Mouse (Mus musculus) CH12.LX (cell line): ENCODE results near the gene Agbl3.

Experiments
- CHD2 ChIP-seq: IDR thresholded peaks from 2 replicates; pipeline ENCODE4 v1.6.1; 2011; ENCODE audit warnings: low read length, improper control_type of control experiment
- CTCF ChIP-seq, 2 experiments: IDR thresholded peaks in 1 of 2; conservative IDR thresholded peaks in 1 of 2; 2 replicates each; pipeline ENCODE4 v1.5.1; 2011 to 2012; ENCODE audit warnings: low read depth in 2 of 2, low read length in 2 of 2, improper control_type of control experiment in 1 of 2, inconsistent platforms in 1 of 2, mild to moderate bottlenecking in 1 of 2, moderate library complexity in 1 of 2
- ELF1 ChIP-seq: IDR thresholded peaks from 2 replicates; pipeline ENCODE4 v1.6.1; 2014; ENCODE audit warnings: low read depth, mild to moderate bottlenecking, inconsistent platforms, low read length, improper control_type of control experiment
- MAX ChIP-seq: IDR thresholded peaks from 2 replicates; pipeline ENCODE4 v1.6.1; 2011; ENCODE audit warnings: low read length, improper control_type of control experiment
- MAZ ChIP-seq: IDR thresholded peaks from 2 replicates; pipeline ENCODE4 v1.6.1; 2012; ENCODE audit warnings: low read depth, mild to moderate bottlenecking, inconsistent platforms, low read length, improper control_type of control experiment, moderate library complexity
- NRF1 ChIP-seq: IDR thresholded peaks from 2 replicates; pipeline ENCODE4 v1.6.1; 2014; ENCODE audit warnings: low read depth, mild to moderate bottlenecking, inconsistent platforms, low read length, improper control_type of control experiment, moderate library complexity
- POLR2A ChIP-seq: IDR thresholded peaks from 2 replicates; pipeline ENCODE4 v1.6.1; 2011; ENCODE audit warnings: low read depth, mild to moderate bottlenecking, improper control_type of control experiment, low read length
- RCOR1 ChIP-seq: conservative IDR thresholded peaks from 2 replicates; pipeline ENCODE4 v1.6.1; 2012; ENCODE audit warnings: low read depth, mild to moderate bottlenecking, inconsistent platforms, low read length, improper control_type of control experiment
- SMC3 ChIP-seq: IDR thresholded peaks from 2 replicates; pipeline ENCODE4 v1.6.1; 2011; ENCODE audit warnings: low read depth, low read length, improper control_type of control experiment
- TBP ChIP-seq: conservative IDR thresholded peaks from 2 replicates; pipeline ENCODE4 v1.6.1; 2011; ENCODE audit warnings: low read depth, low read length, improper control_type of control experiment
- TCF12 ChIP-seq: IDR thresholded peaks from 2 replicates; pipeline ENCODE4 v1.6.1; 2014; ENCODE audit warnings: low read depth, mild to moderate bottlenecking, inconsistent platforms, low read length, improper control_type of control experiment
- UBTF ChIP-seq: IDR thresholded peaks from 2 replicates; pipeline ENCODE4 v1.6.1; 2012; ENCODE audit warnings: low read depth, mild to moderate bottlenecking, inconsistent platforms, low read length, improper control_type of control experiment, moderate library complexity
- ZKSCAN1 ChIP-seq: IDR thresholded peaks from 2 replicates; pipeline ENCODE4 v1.6.1; 2012; ENCODE audit warnings: low read depth, inconsistent platforms, low read length, improper control_type of control experiment, borderline replicate concordance

DNA sequence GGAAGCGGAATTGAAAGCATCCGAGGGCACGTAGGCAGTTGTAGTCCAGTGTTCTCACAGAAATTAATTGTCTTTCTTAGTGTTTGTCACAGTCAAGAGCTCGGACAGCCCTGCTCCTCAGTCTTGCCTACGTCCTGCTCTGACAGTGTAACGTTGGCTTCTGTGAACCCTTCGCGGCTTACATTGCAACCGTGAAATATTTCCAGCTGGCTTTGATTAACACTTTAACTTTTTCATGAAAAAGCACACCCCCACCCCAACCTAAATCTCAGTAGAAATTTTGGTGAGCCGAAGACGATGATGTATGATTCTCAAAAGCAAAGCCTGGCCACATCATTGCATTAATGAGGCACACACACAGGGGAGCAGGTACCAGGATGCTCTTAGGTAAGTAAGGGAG, 31.7 kb upstream of the Agbl3 start:
- no peak for TF ChIP-seq ELF1
- no peak for TF ChIP-seq TBP
- TF ChIP-seq CTCF (conservative IDR thresholded peaks at IDR 0.05 in 1 of 2, IDR thresholded peaks at IDR 0.05 in 1 of 2; ENCODE audit: low read depth in 2 of 2, low read length in 2 of 2), result no peak
- TF ChIP-seq CHD2, result no peak
- TF ChIP-seq ZKSCAN1, result no peak
- no peak for TF ChIP-seq NRF1
- TF ChIP-seq RCOR1, result no peak
- no peak for TF ChIP-seq POLR2A
- no peak for TF ChIP-seq SMC3
- TF ChIP-seq MAZ, result no peak
- no peak for TF ChIP-seq MAX
- no peak for TF ChIP-seq UBTF
- TF ChIP-seq TCF12, result no peak
